Mouse (Mus musculus): ENCODE data around the gene Gstm1.

DNA sequence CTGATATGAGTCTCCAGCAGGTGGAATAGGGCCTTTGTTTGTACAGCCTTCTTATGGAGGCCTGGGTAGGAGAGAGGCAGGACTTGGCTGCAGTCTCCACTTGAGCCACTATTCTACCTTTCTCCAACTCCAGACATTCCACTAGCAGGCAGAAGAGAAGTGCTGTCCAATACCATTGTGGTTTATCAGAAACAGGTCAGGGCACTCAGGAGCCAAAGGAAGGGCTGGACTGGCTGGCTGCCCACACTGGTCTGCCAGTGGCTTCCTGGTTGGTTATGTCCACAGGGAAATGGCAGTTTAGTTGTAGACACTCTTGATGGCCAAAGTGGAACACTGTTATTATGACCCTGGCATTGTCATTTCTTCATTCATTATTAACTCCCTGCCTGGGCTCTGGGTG, 14.3 kb upstream of the Gstm1 start:
- TF ChIP-seq CTCF (IDR thresholded peaks at IDR 0.05; ENCODE audit: borderline replicate concordance, extremely low read depth, insufficient read depth, insufficient read length) = no peak
- TF ChIP-seq POLR2A (IDR thresholded peaks at IDR 0.05; ENCODE audit: borderline replicate concordance, extremely low read depth, insufficient read depth, insufficient read length, poor library complexity, severe bottlenecking) = no peak

Data from brain, embryonic 14.5 days (tissue).